26 mouse cellular contexts compared by ENCODE assay signal in genomic region chr5:114742572-114742971, GRCm38 (mm10). TPM values are rescaled to one million over a fixed set of nuclear protein-coding genes. Genes with fewer than 3 reads are reported as not detected.
DNase-seq lines count a peak whose midpoint lies in the region; ATAC-seq and TF ChIP-seq lines count a peak whose summit lies in the region.
"Had no signal": no experiment of that assay in that cellular context is flagged by ENCODE, and none has a peak within 500 bp of the region (broad histone marks: within the 10 kb centered on the region; RNA-seq: fewer than 3 reads in every experiment).

No protein-coding gene starts in this region.

- WGBS in cerebellum, adult 2 months, result 41% methylated on average over 10 of the region's 10 CpGs
- WGBS in forebrain, postnatal 0 days, result 70% methylated on average over 10 of the region's 10 CpGs
- 94% methylated on average over 10 of the region's 10 CpGs for WGBS in forebrain, embryonic 10.5 days
- 78% methylated on average over 10 of the region's 10 CpGs for WGBS in hindbrain, embryonic 15.5 days
- WGBS in hindbrain, embryonic 16.5 days, result 82% methylated on average over 10 of the region's 10 CpGs

- H3ac ChIP-seq in C2C12 (ENCODE audit: control insufficient read depth, insufficient read length, low read depth), result no peak overlapping the region

- H3K4me2 ChIP-seq in forebrain, postnatal 0 days (ENCODE audit: low read depth), result no peak overlapping the region
- H3K4me2 ChIP-seq in hindbrain, embryonic 15.5 days, result no peak overlapping the region
- H3K4me2 ChIP-seq in hindbrain, embryonic 16.5 days (ENCODE audit: low read length), result no peak overlapping the region
- H3K4me2 ChIP-seq: embryonic facial prominence, embryonic 15.5 days; limb, embryonic 13.5 days; liver, embryonic 12.5 days; midbrain, embryonic 11.5 days; neural tube, embryonic 15.5 days had no signal

- no peaks in the 10 kb centered on the region for H3K27me3 ChIP-seq in cerebellum, adult 2 months (ENCODE audit: control insufficient read depth, insufficient read depth, low read length)
- no peaks in the 10 kb centered on the region for H3K27me3 ChIP-seq in forebrain, postnatal 0 days (ENCODE audit: insufficient read depth, low read length)
- H3K27me3 ChIP-seq in forebrain, embryonic 10.5 days (ENCODE audit: poor library complexity, severe bottlenecking), result no peaks in the 10 kb centered on the region
- H3K27me3 ChIP-seq in hindbrain, embryonic 15.5 days, result no peaks in the 10 kb centered on the region
- H3K27me3 ChIP-seq in hindbrain, embryonic 16.5 days (replicated peaks; ENCODE audit: control insufficient read depth, insufficient read depth, low read length), result no peaks in the 10 kb centered on the region
- no peaks in the 10 kb centered on the region for H3K27me3 ChIP-seq in C2C12 (ENCODE audit: control insufficient read depth, insufficient read depth, insufficient read length)
- H3K27me3 ChIP-seq: embryonic facial prominence, embryonic 15.5 days; limb, embryonic 13.5 days; liver, embryonic 12.5 days; neural tube, embryonic 15.5 days had no signal

- H3K79me3 ChIP-seq in C2C12 (ENCODE audit: low read depth), result no peaks in the 10 kb centered on the region

- no peak for TF ChIP-seq POLR2A in cerebellum, adult 2 months (IDR thresholded peaks at IDR 0.05; ENCODE audit: borderline replicate concordance, insufficient read depth, low read length)

- no peak for ATAC-seq in forebrain, postnatal 0 days
- ATAC-seq in hindbrain, embryonic 15.5 days (ENCODE audit: low FRiP score, low read depth), result no peak
- no peak for ATAC-seq in hindbrain, embryonic 16.5 days
- no peak for ATAC-seq in monocyte, adult 5-6 weeks (replicated peaks; ENCODE audit: insufficient number of reproducible peaks, low FRiP score, low TSS enrichment, poor library complexity, severe bottlenecking)
- ATAC-seq: intestine, postnatal 0 days; liver, embryonic 12.5 days; liver, postnatal 0 days had no signal

- no peak for TF ChIP-seq CTCF in cerebellum, adult 2 months (IDR thresholded peaks at IDR 0.05; ENCODE audit: borderline replicate concordance, insufficient read depth, low read depth, low read length)
- TF ChIP-seq CTCF in forebrain, postnatal 0 days (IDR thresholded peaks at IDR 0.05; ENCODE audit: low read depth), result no peak
- TF ChIP-seq CTCF in C2C12 (IDR thresholded peaks at IDR 0.05; ENCODE audit: control insufficient read depth, insufficient read depth, insufficient read length), result no peak

- H3K36me3 ChIP-seq in forebrain, postnatal 0 days (ENCODE audit: insufficient read depth), result peaks cover 83% of the 10 kb centered on the region
- peaks cover 92% of the 10 kb centered on the region for H3K36me3 ChIP-seq in forebrain, embryonic 10.5 days (replicated peaks)
- H3K36me3 ChIP-seq in hindbrain, embryonic 15.5 days, result peaks cover 80% of the 10 kb centered on the region
- H3K36me3 ChIP-seq in hindbrain, embryonic 16.5 days (ENCODE audit: control insufficient read depth, insufficient read depth, low read length), result peaks cover 56% of the 10 kb centered on the region
- peaks cover 69% of the 10 kb centered on the region for H3K36me3 ChIP-seq in C2C12 (ENCODE audit: control insufficient read depth, insufficient read depth)

- H3K9ac ChIP-seq in forebrain, postnatal 0 days, result no peak overlapping the region
- no peak overlapping the region for H3K9ac ChIP-seq in hindbrain, embryonic 15.5 days
- no peak overlapping the region for H3K9ac ChIP-seq in hindbrain, embryonic 16.5 days (ENCODE audit: low read depth, low read length)
- H3K9ac ChIP-seq: embryonic facial prominence, embryonic 15.5 days; limb, embryonic 13.5 days; liver, embryonic 12.5 days; liver, postnatal 0 days; neural tube, embryonic 15.5 days had no signal

- H3K27ac ChIP-seq in cerebellum, adult 2 months (ENCODE audit: insufficient read depth, low read length), result peak overlapping the region; percentile 3
- H3K27ac ChIP-seq in forebrain, postnatal 0 days (ENCODE audit: low read depth, low read length), result 0 out of 2 replicates have a peak overlapping the region, but pooled peaks have one; percentile 54
- H3K27ac ChIP-seq in forebrain, embryonic 10.5 days, result no peak overlapping the region
- 0 out of 2 replicates have a peak overlapping the region, but pooled peaks have one; percentile 1 for H3K27ac ChIP-seq in hindbrain, embryonic 15.5 days (replicated peaks)
- no peak overlapping the region for H3K27ac ChIP-seq in hindbrain, embryonic 16.5 days (ENCODE audit: low read depth, low read length)
- H3K27ac ChIP-seq: embryonic facial prominence, embryonic 15.5 days; gastrocnemius, adult 2 months; limb, embryonic 13.5 days; liver, embryonic 12.5 days; neural tube, embryonic 15.5 days; stomach, postnatal 0 days had no signal

- no peak overlapping the region for H3K4me3 ChIP-seq in cerebellum, adult 2 months (replicated peaks; ENCODE audit: insufficient read depth, low read depth, low read length)
- no peak overlapping the region for H3K4me3 ChIP-seq in forebrain, postnatal 0 days (ENCODE audit: low read depth, low read length)
- no peak overlapping the region for H3K4me3 ChIP-seq in forebrain, embryonic 10.5 days
- H3K4me3 ChIP-seq in hindbrain, embryonic 15.5 days, result no peak overlapping the region
- no peak overlapping the region for H3K4me3 ChIP-seq in hindbrain, embryonic 16.5 days (ENCODE audit: low read length)
- no peak overlapping the region for H3K4me3 ChIP-seq in C2C12 (ENCODE audit: insufficient read depth, poor library complexity, severe bottlenecking)
- H3K4me3 ChIP-seq: embryonic facial prominence, embryonic 15.5 days; gastrocnemius, adult 2 months; limb, embryonic 13.5 days; liver, embryonic 12.5 days; neural tube, embryonic 15.5 days had no signal

- no peaks in the 10 kb centered on the region for H3K79me2 ChIP-seq in C2C12 (ENCODE audit: control insufficient read depth, insufficient read depth)

- no peak for DNase-seq in cerebellum, adult 2 months
- no peak for DNase-seq in cerebellum, adult 8-10 months
- no peak for DNase-seq in forebrain, postnatal 0 days
- no peak for DNase-seq in forebrain, embryonic 10.5 days (ENCODE audit: extremely low spot score, low spot score)
- DNase-seq: adrenal gland, adult 8-10 months; gastrocnemius, adult 2 months; gastrocnemius, postnatal 36 days; kidney, adult 9 months; kidney, postnatal 10 days; liver, postnatal 0 days; lung, postnatal 36 days; spleen, adult 18-20 months; thymus, adult 18-20 months; thymus, postnatal 25 days had no signal

- no peaks in the 10 kb centered on the region for H3K9me3 ChIP-seq in forebrain, postnatal 0 days (ENCODE audit: low read length)
- H3K9me3 ChIP-seq in forebrain, embryonic 10.5 days, result no peaks in the 10 kb centered on the region
- H3K9me3 ChIP-seq in hindbrain, embryonic 15.5 days, result no peaks in the 10 kb centered on the region
- no peaks in the 10 kb centered on the region for H3K9me3 ChIP-seq in hindbrain, embryonic 16.5 days (ENCODE audit: control insufficient read depth, low read length)
- H3K9me3 ChIP-seq: embryonic facial prominence, embryonic 15.5 days; G1E; limb, embryonic 13.5 days; liver, embryonic 12.5 days; neural tube, embryonic 15.5 days had no signal

- peaks cover 59% of the 10 kb centered on the region for H3K4me1 ChIP-seq in cerebellum, adult 2 months (ENCODE audit: control insufficient read depth, insufficient read depth, low read length)
- H3K4me1 ChIP-seq in forebrain, postnatal 0 days (ENCODE audit: insufficient read depth), result 0 out of 2 replicates have a peak, but pooled peaks cover 4% of the 10 kb centered on the region
- peaks cover 3% of the 10 kb centered on the region; the same call in 1 of the 2 replicates for H3K4me1 ChIP-seq in forebrain, embryonic 10.5 days
- no peaks in the 10 kb centered on the region for H3K4me1 ChIP-seq in hindbrain, embryonic 15.5 days (replicated peaks)
- no peaks in the 10 kb centered on the region for H3K4me1 ChIP-seq in hindbrain, embryonic 16.5 days (ENCODE audit: control insufficient read depth, insufficient read depth, low read depth, low read length)
- H3K4me1 ChIP-seq: limb, embryonic 13.5 days; neural tube, embryonic 15.5 days had no signal

RNA-seq across cellular contexts. Expression of gene Ankrd13a, which starts 31.9 kb away (rescaled TPM):
- polyA plus RNA-seq in cerebellum, adult 2 months (2012; rRNA removed), result 61.6 and 62.1 TPM in 2 replicates
- total RNA-seq in forebrain, postnatal 0 days (2014; rRNA removed), result 34.3 and 44.8 TPM in 2 replicates
- 20.7 and 20.8 TPM in 2 replicates for polyA plus RNA-seq in forebrain, postnatal 0 days (2015; fragmentation: Nextera tagmentation; extraction: Ambion mirVana)
- 38.3 and 39.5 TPM in 2 replicates for polyA plus RNA-seq in forebrain, embryonic 10.5 days (2016; fragmentation: Nextera tagmentation; extraction: Ambion mirVana)
- 35.8 and 36.2 TPM in 2 replicates for polyA plus RNA-seq in hindbrain, embryonic 15.5 days (2015; fragmentation: Nextera tagmentation; extraction: Ambion mirVana)
- polyA plus RNA-seq in hindbrain, embryonic 16.5 days (2015; fragmentation: Nextera tagmentation; extraction: Ambion mirVana), result 11.9 and 27.7 TPM in 2 replicates
- 55.2 TPM for polyA plus RNA-seq in C2C12 (2012; fragmentation: generic; extraction: Trizol)
- total RNA-seq in monocyte, adult 5-6 weeks (2017), result 185 to 246 TPM (median 193 TPM) in 3 replicates

RNA-seq across cellular contexts. Expression of gene Git2, which starts 32.7 kb away (rescaled TPM):
- polyA plus RNA-seq in cerebellum, adult 2 months (2012; rRNA removed), result 96.5 and 107 TPM in 2 replicates
- total RNA-seq in forebrain, postnatal 0 days (2014; rRNA removed), result 42.2 and 57.6 TPM in 2 replicates
- polyA plus RNA-seq in forebrain, postnatal 0 days (2015; fragmentation: Nextera tagmentation; extraction: Ambion mirVana), result 21.9 and 31.1 TPM in 2 replicates
- polyA plus RNA-seq in forebrain, embryonic 10.5 days (2016; fragmentation: Nextera tagmentation; extraction: Ambion mirVana), result 33.1 and 34.2 TPM in 2 replicates
- 51.2 and 52.8 TPM in 2 replicates for polyA plus RNA-seq in hindbrain, embryonic 15.5 days (2015; fragmentation: Nextera tagmentation; extraction: Ambion mirVana)
- 40.6 and 50.2 TPM in 2 replicates for polyA plus RNA-seq in hindbrain, embryonic 16.5 days (2015; fragmentation: Nextera tagmentation; extraction: Ambion mirVana)
- polyA plus RNA-seq in C2C12 (2012; fragmentation: generic; extraction: Trizol), result 19.5 TPM
- total RNA-seq in monocyte, adult 5-6 weeks (2017), result 118 to 169 TPM (median 121 TPM) in 3 replicates

RNA-seq across cellular contexts. Expression of gene Tchp, which starts 35.0 kb away (rescaled TPM):
- 33.9 and 35.5 TPM in 2 replicates for polyA plus RNA-seq in cerebellum, adult 2 months (2012; rRNA removed)
- total RNA-seq in forebrain, postnatal 0 days (2014; rRNA removed), result 14.1 and 14.4 TPM in 2 replicates
- 7.4 and 11.8 TPM in 2 replicates for polyA plus RNA-seq in forebrain, postnatal 0 days (2015; fragmentation: Nextera tagmentation; extraction: Ambion mirVana)
- polyA plus RNA-seq in forebrain, embryonic 10.5 days (2016; fragmentation: Nextera tagmentation; extraction: Ambion mirVana), result 20.9 and 22.6 TPM in 2 replicates
- polyA plus RNA-seq in hindbrain, embryonic 15.5 days (2015; fragmentation: Nextera tagmentation; extraction: Ambion mirVana), result 13.3 and 18.6 TPM in 2 replicates
- 15.6 and 16.9 TPM in 2 replicates for polyA plus RNA-seq in hindbrain, embryonic 16.5 days (2015; fragmentation: Nextera tagmentation; extraction: Ambion mirVana)
- 5.8 TPM for polyA plus RNA-seq in C2C12 (2012; fragmentation: generic; extraction: Trizol)
- total RNA-seq in monocyte, adult 5-6 weeks (2017), result 9.8 to 16.3 TPM (median 12.8 TPM) in 3 replicates

RNA-seq across cellular contexts. Expression of gene Gltp, which starts 51.8 kb away (rescaled TPM):
- 79.3 and 87.5 TPM in 2 replicates for polyA plus RNA-seq in cerebellum, adult 2 months (2012; rRNA removed)
- 14.1 and 19.8 TPM in 2 replicates for total RNA-seq in forebrain, postnatal 0 days (2014; rRNA removed)
- 26.4 and 32.1 TPM in 2 replicates for polyA plus RNA-seq in forebrain, postnatal 0 days (2015; fragmentation: Nextera tagmentation; extraction: Ambion mirVana)
- polyA plus RNA-seq in forebrain, embryonic 10.5 days (2016; fragmentation: Nextera tagmentation; extraction: Ambion mirVana), result 86.9 and 88.8 TPM in 2 replicates
- polyA plus RNA-seq in hindbrain, embryonic 15.5 days (2015; fragmentation: Nextera tagmentation; extraction: Ambion mirVana), result 46.6 and 48.0 TPM in 2 replicates
- polyA plus RNA-seq in hindbrain, embryonic 16.5 days (2015; fragmentation: Nextera tagmentation; extraction: Ambion mirVana), result 49.9 and 53.4 TPM in 2 replicates
- polyA plus RNA-seq in C2C12 (2012; fragmentation: generic; extraction: Trizol), result 53.8 TPM
- total RNA-seq in monocyte, adult 5-6 weeks (2017), result 46.4 to 52.1 TPM (median 46.5 TPM) in 3 replicates

Comparison
In these comparisons a context has a peak if more than half of its experiments do, and no peak if none do; other contexts are left out.
1. H3K27ac ChIP-seq: peak in cerebellum, adult 2 months (single experiment), forebrain, postnatal 0 days (single experiment) and hindbrain, embryonic 15.5 days (single experiment); none in forebrain, embryonic 10.5 days (single experiment) and hindbrain, embryonic 16.5 days (single experiment).